Mouse (Mus musculus) embryonic facial prominence, embryonic 15.5 days (tissue): ENCODE data around the gene Lca5l. TPM values are rescaled to one million over a fixed set of nuclear protein-coding genes. Genes with fewer than 3 reads are reported as not detected.
"Not testable (repeated sequence)": the region's sequence is repeated elsewhere in the genome, so short reads cannot be mapped to it uniquely, and the experiment has no call there.

ENCODE experiments used
- ATAC-seq: fragments of 200-750 bp; cut with Nextera tagmentation; 2 replicates; pipeline ENCODE4 v1.8.0; 2017; ENCODE audit warnings: low read depth, moderate TSS enrichment; ENCODE audit not compliant: insufficient number of reproducible peaks, low FRiP score, low TSS enrichment
- H3K27ac ChIP-seq: fragments of 300-500 bp; sonication (generic); replicated peaks from 2 replicates; pipeline ENCODE4 v1.5.1; 2015; ENCODE audit warnings: mild to moderate bottlenecking, inconsistent platforms
- H3K27me3 ChIP-seq: fragments of 300-500 bp; sonication (generic); 2 replicates; pipeline ENCODE4 v1.6.1; 2015; ENCODE audit warnings: inconsistent platforms
- H3K36me3 ChIP-seq: fragments of 300-500 bp; sonication (generic); 2 replicates; pipeline ENCODE4 v1.6.1; 2015; ENCODE audit warnings: mild to moderate bottlenecking, inconsistent platforms
- H3K4me1 ChIP-seq: fragments of 300-500 bp; sonication (generic); 2 replicates; pipeline ENCODE4 v1.6.1; 2015; ENCODE audit warnings: inconsistent platforms
- H3K4me2 ChIP-seq: fragments of 300-500 bp; sonication (generic); replicated peaks from 2 replicates; pipeline ENCODE4 v1.6.1; 2015; ENCODE audit warnings: mild to moderate bottlenecking, inconsistent platforms
- H3K4me3 ChIP-seq: fragments of 300-500 bp; sonication (generic); replicated peaks from 2 replicates; pipeline ENCODE4 v1.5.1; 2015; ENCODE audit warnings: mild to moderate bottlenecking, inconsistent platforms
- H3K9ac ChIP-seq: fragments of 300-500 bp; sonication (generic); 2 replicates; pipeline ENCODE4 v1.6.1; 2015; ENCODE audit warnings: inconsistent platforms
- H3K9me3 ChIP-seq: fragments of 300-500 bp; sonication (generic); replicated peaks from 2 replicates; pipeline ENCODE4 v1.6.1; 2016; ENCODE audit warnings: inconsistent platforms
- WGBS: fragments of 180-500 bp; shearing (Covaris S2); methylation state at CpG from one replicate; pipeline ENCODE4 v1.1.7; 2015; 5-methylcytosine and 5-hydroxymethylcytosine counted together
- polyA plus RNA-seq: library from polyadenylated mRNA; unstranded; fragments of >200 nt; fragmentation: Nextera tagmentation; extraction: Ambion mirVana; gene quantifications from 2 replicates; pipeline ENCODE4 v1.2.1, GENCODE M21; 2015

The Lca5l gene
- polyA plus RNA-seq, 1 experiment from 2014 or later: 2.3 TPM

- Histone ChIP-seq H3K4me1 (peaks cover 28% of the 10 kb centered on the region), H3K9me3 (no peaks in the 10 kb centered on the region), H3K9ac (no peak overlapping the region), H3K4me3 (no peak overlapping the region), H3K27ac (peak overlapping the region; percentile 39; the same call in 1 of the 2 replicates), H3K4me2 (no peak overlapping the region), H3K27me3 (no peaks in the 10 kb centered on the region), H3K36me3 (peaks cover 7% of the 10 kb centered on the region; the same call in 1 of the 2 replicates)
- 58% methylated on average over 9 of the region's 9 CpGs for WGBS
- ATAC-seq: no peak
Observed at GRCm38 (mm10) chr16:96149311-96149710, 42.8 kb downstream of the Lca5l start.

- ATAC-seq: no peak
- Histone ChIP-seq H3K36me3 (0 out of 2 replicates have a peak, but pooled peaks cover 3% of the 10 kb centered on the region), H3K9ac (no peak overlapping the region), H3K27ac (peak overlapping the region; percentile 39), H3K9me3 (no peaks in the 10 kb centered on the region), H3K27me3 (no peaks in the 10 kb centered on the region), H3K4me1 (peaks cover 28% of the 10 kb centered on the region), H3K4me2 (no peak overlapping the region), H3K4me3 (no peak overlapping the region)
- 65% methylated on average over 6 of the region's 6 CpGs for WGBS
Observed at GRCm38 (mm10) chr16:96148834-96149233, 43.2 kb downstream of the Lca5l start.

- Histone ChIP-seq H3K27ac (peak overlapping the region; percentile 31; the same call in 1 of the 2 replicates), H3K36me3 (no peaks in the 10 kb centered on the region), H3K27me3 (no peaks in the 10 kb centered on the region), H3K9ac (peak overlapping the region; percentile 50), H3K9me3 (no peaks in the 10 kb centered on the region), H3K4me1 (peaks cover 20% of the 10 kb centered on the region), H3K4me3 (peak overlapping the region; percentile 82), H3K4me2 (peak overlapping the region; percentile 76)
- 0% methylated on average over 5 of the region's 5 CpGs for WGBS
- no peak for ATAC-seq
Observed at GRCm38 (mm10) chr16:96145814-96146213, 46.3 kb downstream of the Lca5l start.

- H3K27ac ChIP-seq: peak within 1 kb of the TSS; percentile 31
- peaks cover 20% of the 10 kb centered on the region for H3K4me1 ChIP-seq
- no peaks in the 10 kb centered on the region for H3K9me3 ChIP-seq
- no peaks in the 10 kb centered on the region for H3K36me3 ChIP-seq
- H3K4me2 ChIP-seq: peak within 1 kb of the TSS; percentile 76
- peak within 1 kb of the TSS; percentile 82 for H3K4me3 ChIP-seq
- H3K9ac ChIP-seq: peak within 1 kb of the TSS; percentile 50
- ATAC-seq: peak; percentile 95
- WGBS: under 1% methylated on average over 68 of the region's 68 CpGs
- H3K27me3 ChIP-seq: no peaks in the 10 kb centered on the region
Observed at GRCm38 (mm10) chr16:96145110-96145800, 46.8 kb downstream of the Lca5l start, which contains the start of gene Wrb. Gene Wrb (plus strand): TSS chr16:96145407.

GRCm38 (mm10) chr16:96144748-96145109 lies 47.3 kb downstream of the Lca5l start:
- not testable (repeated sequence) for H3K27me3 ChIP-seq, H3K27ac ChIP-seq, H3K9me3 ChIP-seq, H3K9ac ChIP-seq, H3K36me3 ChIP-seq
- Histone ChIP-seq H3K4me1 (peaks cover 20% of the 10 kb centered on the region), H3K4me2 (peak overlapping the region; percentile 76), H3K4me3 (peak overlapping the region; percentile 82)
- 25% methylated on average over 6 of the region's 6 CpGs for WGBS
- 0 out of 2 replicates have a peak, but pooled peaks have one; percentile 1 for ATAC-seq

GRCm38 (mm10) chr16:96128466-96128865 lies 63.6 kb downstream of the Lca5l start:
- H3K4me3 ChIP-seq: peak overlapping the region; percentile 93
- ATAC-seq: no peak
- H3K36me3 ChIP-seq: peaks cover 26% of the 10 kb centered on the region
- peak overlapping the region; percentile 98 for H3K27ac ChIP-seq
- no peaks in the 10 kb centered on the region for H3K9me3 ChIP-seq
- 3% methylated on average over 9 of the region's 9 CpGs for WGBS
- H3K4me2 ChIP-seq: peak overlapping the region; percentile 76
- peak overlapping the region; percentile 97 for H3K9ac ChIP-seq
- H3K27me3 ChIP-seq: no peaks in the 10 kb centered on the region
- peaks cover 27% of the 10 kb centered on the region for H3K4me1 ChIP-seq

GRCm38 (mm10) chr16:96127657-96128344 lies 64.3 kb downstream of the Lca5l start, which contains the start of gene Hmgn1:
Gene Hmgn1 (minus strand): TSS chr16:96127729.
- WGBS: under 1% methylated on average over 58 of the region's 72 CpGs
- no peaks in the 10 kb centered on the region for H3K9me3 ChIP-seq
- ATAC-seq: peak; percentile 97
- peak within 1 kb of the TSS; percentile 76 for H3K4me2 ChIP-seq
- no peaks in the 10 kb centered on the region for H3K27me3 ChIP-seq
- peaks cover 32% of the 10 kb centered on the region for H3K36me3 ChIP-seq
- peaks cover 27% of the 10 kb centered on the region for H3K4me1 ChIP-seq
- H3K27ac ChIP-seq: peak within 1 kb of the TSS; percentile 98
- peak within 1 kb of the TSS; percentile 97 for H3K9ac ChIP-seq
- H3K4me3 ChIP-seq: peak within 1 kb of the TSS; percentile 93

GRCm38 (mm10) chr16:96127288-96127656 lies 64.8 kb downstream of the Lca5l start:
- peak overlapping the region; percentile 93 for H3K4me3 ChIP-seq
- H3K36me3 ChIP-seq: peaks cover 37% of the 10 kb centered on the region
- ATAC-seq: peak; percentile 44
- WGBS: under 1% methylated on average over 52 of the region's 52 CpGs
- H3K4me2 ChIP-seq: peak overlapping the region; percentile 76
- H3K4me1 ChIP-seq: peaks cover 27% of the 10 kb centered on the region
- H3K9ac ChIP-seq: peak overlapping the region; percentile 97
- H3K27me3 ChIP-seq: no peaks in the 10 kb centered on the region
- H3K27ac ChIP-seq: peak overlapping the region; percentile 98
- no peaks in the 10 kb centered on the region for H3K9me3 ChIP-seq

GRCm38 (mm10) chr16:96126684-96127171 lies 65.3 kb downstream of the Lca5l start:
- Histone ChIP-seq H3K27me3 (no peaks in the 10 kb centered on the region), H3K4me2 (peak overlapping the region; percentile 76), H3K4me3 (peak overlapping the region; percentile 93), H3K27ac (peak overlapping the region; percentile 98), H3K9me3 (no peaks in the 10 kb centered on the region), H3K36me3 (peaks cover 38% of the 10 kb centered on the region), H3K9ac (peak overlapping the region; percentile 97), H3K4me1 (peaks cover 27% of the 10 kb centered on the region)
- ATAC-seq: no peak
- WGBS: 1% methylated on average over 19 of the region's 19 CpGs

GRCm38 (mm10) chr16:96120022-96120623 lies 71.9 kb downstream of the Lca5l start:
- peaks cover 39% of the 10 kb centered on the region for H3K36me3 ChIP-seq
- H3K9me3 ChIP-seq: no peaks in the 10 kb centered on the region
- peaks cover 3% of the 10 kb centered on the region; the same call in 1 of the 2 replicates for H3K4me1 ChIP-seq
- ATAC-seq: no peak; the same call in 1 of the 2 replicates
- H3K27ac ChIP-seq: no peak overlapping the region
- no peaks in the 10 kb centered on the region for H3K27me3 ChIP-seq
- no peak overlapping the region for H3K4me3 ChIP-seq
- H3K9ac ChIP-seq: no peak overlapping the region
- 67% methylated on average over 4 of the region's 4 CpGs for WGBS
- H3K4me2 ChIP-seq: no peak overlapping the region

GRCm38 (mm10) chr16:96114729-96115128 lies 77.3 kb downstream of the Lca5l start:
- no peaks in the 10 kb centered on the region for H3K9me3 ChIP-seq
- H3K9ac ChIP-seq: no peak overlapping the region
- no peak overlapping the region for H3K27ac ChIP-seq
- H3K36me3 ChIP-seq: no peaks in the 10 kb centered on the region
- no peak overlapping the region for H3K4me2 ChIP-seq
- no peaks in the 10 kb centered on the region for H3K4me1 ChIP-seq
- no peak for ATAC-seq
- H3K27me3 ChIP-seq: no peaks in the 10 kb centered on the region
- 44% methylated on average over 4 of the region's 4 CpGs for WGBS
- no peak overlapping the region for H3K4me3 ChIP-seq
